Mouse (Mus musculus) E14TG2a.4 (cell line): Measurements from ENCODE around the gene Rhbg.
A peak's percentile ranks its signal among the peaks of the same experiment; 100 is the strongest.
"Not testable (repeated sequence)": the region's sequence is repeated elsewhere in the genome, so short reads cannot be mapped to it uniquely, and the experiment has no call there.

ENCODE experiments used
- H3K27me3 ChIP-seq: 2 replicates; pipeline ENCODE4 v1.6.1; 2014; ENCODE audit warnings: low read length, control low read depth; ENCODE audit not compliant: insufficient read depth
- H3K36me3 ChIP-seq: 2 replicates; pipeline ENCODE4 v1.6.1; 2014; ENCODE audit warnings: low read length, control low read depth; ENCODE audit not compliant: insufficient read depth
- H3K4me1 ChIP-seq: replicated peaks from 2 replicates; pipeline ENCODE4 v1.6.1; 2014; ENCODE audit warnings: low read depth, low read length, control low read depth
- H3K4me3 ChIP-seq: replicated peaks from 2 replicates; pipeline ENCODE4 v1.5.1; 2014; ENCODE audit warnings: mild to moderate bottlenecking, low read length
- H3K9me3 ChIP-seq: 2 replicates; pipeline ENCODE4 v1.6.1; 2014; ENCODE audit warnings: low read length, control low read depth
- CTCF ChIP-seq: conservative IDR thresholded peaks from 2 replicates; pipeline ENCODE4 v1.5.1; 2014; ENCODE audit warnings: low read length
- NANOG ChIP-seq: IDR thresholded peaks from 2 replicates; pipeline ENCODE4 v1.6.1; 2014; ENCODE audit warnings: borderline replicate concordance, low read length, mixed read lengths
- POU5F1 ChIP-seq: IDR thresholded peaks from 2 replicates; pipeline ENCODE4 v1.6.1; 2014; ENCODE audit warnings: low read length, borderline replicate concordance

The Rhbg gene

DNA sequence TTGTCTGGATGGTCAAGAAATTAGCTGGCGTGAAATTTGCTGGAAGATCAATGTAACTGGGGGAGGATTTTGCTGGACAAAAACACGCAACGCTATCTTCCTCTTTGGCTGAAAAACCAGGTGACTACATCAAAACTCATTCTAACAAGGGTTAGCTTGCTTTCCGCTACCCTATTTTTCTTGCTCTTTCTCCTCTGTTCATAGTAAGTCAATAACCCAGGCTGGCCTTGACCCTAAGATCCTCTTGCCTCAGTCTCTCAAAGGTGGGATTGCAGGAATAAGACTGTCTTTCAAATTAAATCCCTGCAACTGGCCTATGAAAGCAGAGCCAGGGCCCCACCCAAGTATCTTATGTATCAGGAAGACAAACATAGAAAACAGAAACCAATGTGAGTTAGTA is 32.6 kb upstream of the Rhbg start, which contains the start of gene Gm38392:
Gm38392 (minus strand) TSS at position 101 of the 400 bp plus-strand sequence.
- H3K27me3 ChIP-seq = no peaks in the 10 kb centered on the region
- TF ChIP-seq NANOG (no peak), CTCF (no peak), POU5F1 (no peak)
- H3K9me3 ChIP-seq = peaks cover 18% of the 10 kb centered on the region
- peaks cover 63% of the 10 kb centered on the region for H3K4me1 ChIP-seq
- H3K36me3 ChIP-seq = peaks cover 48% of the 10 kb centered on the region
- no peak within 1 kb of the TSS for H3K4me3 ChIP-seq

- peaks cover 18% of the 10 kb centered on the region for H3K9me3 ChIP-seq
- H3K4me1 ChIP-seq = peaks cover 65% of the 10 kb centered on the region
- H3K27me3 ChIP-seq, H3K4me3 ChIP-seq: not testable (repeated sequence)
- H3K36me3 ChIP-seq = peaks cover 41% of the 10 kb centered on the region
Measured at GRCm38 (mm10) chr3:88285565-88285895, 31.0 kb upstream of the Rhbg start.

DNA sequence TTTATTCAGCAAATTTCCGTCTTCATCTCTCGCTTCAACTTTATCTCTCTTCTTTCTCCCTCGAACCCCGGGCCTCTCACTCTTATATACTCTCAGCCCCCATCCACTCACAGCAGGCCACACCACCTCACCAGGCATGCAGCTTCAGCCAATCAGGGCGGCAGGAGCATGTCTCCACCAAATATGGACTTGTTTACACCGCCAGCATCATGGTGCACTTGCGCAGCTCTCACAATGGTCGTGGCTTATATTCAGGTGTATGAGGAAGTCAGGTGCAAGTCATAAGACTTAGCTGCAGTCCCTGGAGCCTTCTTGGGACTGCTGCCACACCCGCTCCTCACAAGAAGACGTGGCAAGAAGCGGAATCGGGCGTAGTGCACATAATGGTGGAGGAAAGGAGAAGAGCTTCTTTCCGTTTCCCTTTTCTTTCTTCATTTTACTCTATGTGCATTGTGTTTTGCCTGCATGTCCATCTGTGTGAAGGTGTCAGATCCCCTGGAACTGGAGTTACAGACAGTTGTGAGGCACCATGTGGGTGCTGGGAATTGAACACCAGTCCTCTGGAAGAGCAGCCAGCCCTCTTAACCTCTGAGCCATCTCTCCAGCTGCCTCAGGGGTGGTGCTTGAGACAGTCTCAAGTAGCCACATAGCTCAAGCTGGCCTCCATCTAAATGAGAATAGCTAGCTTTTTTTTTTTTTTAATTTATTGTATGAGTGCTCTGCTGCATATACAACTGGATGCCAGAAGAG is 30.5 kb upstream of the Rhbg start:
- not testable (repeated sequence) for H3K4me3 ChIP-seq

GRCm38 (mm10) chr3:88281141-88281916 is 26.8 kb upstream of the Rhbg start:
- peak; percentile 86 for TF ChIP-seq NANOG
- H3K36me3 ChIP-seq = peaks cover 17% of the 10 kb centered on the region
- H3K27me3 ChIP-seq = not testable (repeated sequence)
- peak overlapping the region; percentile 69 for H3K4me3 ChIP-seq
- peaks cover 18% of the 10 kb centered on the region for H3K9me3 ChIP-seq
- peaks cover 65% of the 10 kb centered on the region for H3K4me1 ChIP-seq

More for the DNA sequence above, 30.5 kb upstream of the Rhbg start:
- Histone ChIP-seq H3K4me1 (peaks cover 65% of the 10 kb centered on the region), H3K36me3 (peaks cover 36% of the 10 kb centered on the region), H3K9me3 (peaks cover 18% of the 10 kb centered on the region)
- not testable (repeated sequence) for H3K27me3 ChIP-seq

DNA sequence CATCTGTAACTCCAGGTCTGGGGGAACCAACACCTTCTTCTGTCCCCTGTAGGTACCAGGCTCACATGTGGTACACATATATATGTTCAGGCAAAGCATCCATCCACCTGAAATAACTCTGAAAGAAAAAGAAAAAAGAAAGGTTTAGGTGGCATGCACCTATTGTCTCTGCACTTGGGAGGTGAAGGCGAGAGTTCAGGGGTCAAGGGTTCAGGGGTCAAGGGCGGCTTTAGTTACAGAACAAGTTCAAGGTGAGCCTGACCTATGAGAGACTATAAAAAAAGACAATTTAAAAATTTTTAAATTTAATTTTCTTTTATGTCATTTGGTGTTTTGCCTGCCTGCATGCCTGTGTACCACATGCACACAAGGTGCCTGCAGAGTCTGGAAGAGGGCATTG is 25.5 kb upstream of the Rhbg start:
- Histone ChIP-seq H3K4me3 (peak overlapping the region; percentile 69), H3K27me3 (no peaks in the 10 kb centered on the region), H3K4me1 (peaks cover 77% of the 10 kb centered on the region), H3K9me3 (peaks cover 15% of the 10 kb centered on the region), H3K36me3 (peaks cover 8% of the 10 kb centered on the region)
- TF ChIP-seq CTCF = no peak
- TF ChIP-seq POU5F1 = no peak
- no peak for TF ChIP-seq NANOG

DNA sequence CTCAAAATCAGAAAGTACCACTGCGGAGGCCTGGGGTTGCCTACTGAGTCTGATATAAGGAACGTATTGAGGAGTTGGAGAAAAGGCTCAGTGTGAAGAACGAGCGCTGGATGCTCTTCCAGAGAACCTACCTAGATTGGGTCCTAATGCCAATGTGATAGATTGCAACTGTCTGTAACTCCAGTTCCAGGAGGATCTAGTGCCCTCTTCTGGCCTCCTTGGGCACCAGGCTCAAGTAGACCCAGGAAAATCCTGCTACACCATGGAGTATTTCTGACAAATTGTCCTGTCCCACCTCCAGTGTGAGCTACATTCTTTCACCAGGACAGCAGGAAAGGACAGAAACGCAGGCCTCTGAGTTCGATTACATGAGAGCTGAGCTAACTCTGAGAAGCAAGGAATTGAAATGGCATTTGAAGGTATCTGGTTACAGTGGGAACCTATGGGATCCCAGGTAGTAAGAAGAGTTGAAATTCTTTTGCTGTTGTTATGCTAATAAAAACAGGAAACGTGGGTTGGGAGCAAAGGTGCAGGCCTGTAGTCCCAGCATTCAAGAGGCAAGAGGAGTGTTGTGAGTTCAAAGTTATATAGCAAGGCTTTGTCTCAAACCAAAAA is 22.1 kb upstream of the Rhbg start:
- H3K27me3 ChIP-seq = no peaks in the 10 kb centered on the region
- peak overlapping the region; percentile 73 for H3K4me3 ChIP-seq
- H3K9me3 ChIP-seq = no peaks in the 10 kb centered on the region
- peaks cover 66% of the 10 kb centered on the region for H3K4me1 ChIP-seq
- TF ChIP-seq NANOG (no peak), CTCF (peak; percentile 47), POU5F1 (no peak)
- H3K36me3 ChIP-seq = peaks cover 13% of the 10 kb centered on the region

- no peaks in the 10 kb centered on the region for H3K9me3 ChIP-seq
- no peaks in the 10 kb centered on the region for H3K27me3 ChIP-seq
- H3K36me3 ChIP-seq = peaks cover 13% of the 10 kb centered on the region
- TF ChIP-seq POU5F1 (no peak), CTCF (no peak), NANOG (no peak; the same call in 1 of the 2 replicates)
- peak overlapping the region; percentile 73 for H3K4me3 ChIP-seq
- peaks cover 64% of the 10 kb centered on the region for H3K4me1 ChIP-seq
Measured at GRCm38 (mm10) chr3:88276121-88276520, 21.6 kb upstream of the Rhbg start.

- no peaks in the 10 kb centered on the region for H3K9me3 ChIP-seq
- peaks cover 51% of the 10 kb centered on the region for H3K4me1 ChIP-seq
- H3K27me3 ChIP-seq = no peaks in the 10 kb centered on the region
- no peak overlapping the region for H3K4me3 ChIP-seq
- TF ChIP-seq CTCF (peak; percentile 74), POU5F1 (no peak), NANOG (no peak)
- peaks cover 13% of the 10 kb centered on the region for H3K36me3 ChIP-seq
Measured at GRCm38 (mm10) chr3:88274002-88274401, 19.5 kb upstream of the Rhbg start.

- no peak for TF ChIP-seq POU5F1
- TF ChIP-seq CTCF = no peak
- no peak for TF ChIP-seq NANOG
- peaks cover 13% of the 10 kb centered on the region for H3K36me3 ChIP-seq
- no peaks in the 10 kb centered on the region for H3K27me3 ChIP-seq
- H3K4me1 ChIP-seq = peaks cover 39% of the 10 kb centered on the region
- no peak overlapping the region for H3K4me3 ChIP-seq
- no peaks in the 10 kb centered on the region for H3K9me3 ChIP-seq
Measured at GRCm38 (mm10) chr3:88271859-88272258, 17.4 kb upstream of the Rhbg start.

GRCm38 (mm10) chr3:88271298-88271697 is 16.8 kb upstream of the Rhbg start:
- H3K9me3 ChIP-seq, H3K27me3 ChIP-seq, H3K4me3 ChIP-seq: not testable (repeated sequence)
- H3K4me1 ChIP-seq = peaks cover 37% of the 10 kb centered on the region
- H3K36me3 ChIP-seq = peaks cover 13% of the 10 kb centered on the region
